Mouse (Mus musculus) liver (tissue): ENCODE data around the gene Zfp781.
"Not testable (repeated sequence)": the region's sequence is repeated elsewhere in the genome, so short reads cannot be mapped to it uniquely, and the experiment has no call there.

Experiments
- DNase-seq: peaks from one replicate; pipeline ENCODE4 v3.0.0-alpha.2; 2020; ENCODE audit warnings: mixed read lengths

Gene Zfp781

DNA sequence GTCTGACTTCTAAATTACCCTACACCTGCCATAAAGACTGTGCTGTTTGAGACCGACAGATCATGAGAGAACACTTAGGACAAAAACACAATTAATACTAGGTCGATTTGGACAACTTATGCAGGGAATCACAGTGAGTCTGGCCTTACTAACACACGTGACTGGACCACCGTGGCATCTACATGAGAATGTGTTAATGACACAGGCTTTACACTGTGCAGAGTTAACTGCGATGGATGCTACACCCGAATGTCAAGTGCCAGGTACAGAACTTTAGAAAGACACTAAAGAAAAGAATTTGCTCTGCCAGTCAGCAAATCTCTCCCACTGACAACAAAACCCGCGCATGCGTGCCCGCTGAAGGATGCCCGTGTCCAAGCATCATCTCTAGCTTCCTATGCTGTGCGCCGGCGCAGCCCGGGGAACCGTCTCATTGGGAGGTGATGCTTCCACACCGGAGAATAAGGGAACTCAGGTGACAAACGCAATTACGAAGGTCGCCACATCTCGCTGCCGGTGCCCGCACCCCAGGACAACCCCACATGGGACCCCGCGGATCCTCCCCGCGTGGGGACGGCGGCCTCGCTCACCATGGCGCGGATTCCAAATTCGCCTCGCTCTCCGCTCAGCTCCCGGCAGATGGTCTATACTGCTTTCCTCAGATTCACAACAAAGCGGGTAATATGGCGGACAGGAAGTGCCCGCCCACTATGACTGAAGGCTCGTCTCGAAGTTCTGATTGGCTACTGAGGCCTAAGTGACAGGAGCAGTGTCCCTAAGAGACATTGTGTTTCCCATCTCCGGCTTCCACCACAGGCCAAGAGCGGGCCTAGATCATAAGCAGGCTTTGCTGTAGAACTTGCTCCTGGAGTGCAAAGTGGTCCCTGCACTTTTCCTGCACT is at the start of gene Zfp781:
Zfp781 (minus strand) TSS at position 639 of the 902 bp plus-strand sequence.
- not testable (repeated sequence) for DNase-seq

- not testable (repeated sequence) for DNase-seq
Observed at GRCm38 (mm10) chr10:81978365-81979003, 48.2 kb upstream of the Zfp781 start.

DNA sequence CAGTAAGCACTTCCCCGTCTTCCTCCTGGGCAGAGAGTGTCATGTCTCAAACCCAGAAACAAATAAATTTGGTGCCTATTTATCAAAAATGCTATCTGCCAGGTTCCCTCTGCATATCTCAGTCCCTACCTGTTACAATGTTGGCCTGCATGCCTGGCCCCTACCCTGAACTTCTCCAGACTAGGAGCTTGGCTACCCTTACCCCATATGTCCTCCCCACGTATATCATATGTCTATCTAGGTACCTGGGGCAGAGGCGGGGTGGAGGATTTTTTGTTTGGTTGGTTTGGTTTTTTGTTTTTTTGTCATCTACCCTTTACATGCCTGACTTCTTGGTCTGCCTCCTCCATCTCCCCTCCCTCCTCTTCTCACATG is 451 bp upstream of the Zfp781 start:
- not testable (repeated sequence) for DNase-seq

DNA sequence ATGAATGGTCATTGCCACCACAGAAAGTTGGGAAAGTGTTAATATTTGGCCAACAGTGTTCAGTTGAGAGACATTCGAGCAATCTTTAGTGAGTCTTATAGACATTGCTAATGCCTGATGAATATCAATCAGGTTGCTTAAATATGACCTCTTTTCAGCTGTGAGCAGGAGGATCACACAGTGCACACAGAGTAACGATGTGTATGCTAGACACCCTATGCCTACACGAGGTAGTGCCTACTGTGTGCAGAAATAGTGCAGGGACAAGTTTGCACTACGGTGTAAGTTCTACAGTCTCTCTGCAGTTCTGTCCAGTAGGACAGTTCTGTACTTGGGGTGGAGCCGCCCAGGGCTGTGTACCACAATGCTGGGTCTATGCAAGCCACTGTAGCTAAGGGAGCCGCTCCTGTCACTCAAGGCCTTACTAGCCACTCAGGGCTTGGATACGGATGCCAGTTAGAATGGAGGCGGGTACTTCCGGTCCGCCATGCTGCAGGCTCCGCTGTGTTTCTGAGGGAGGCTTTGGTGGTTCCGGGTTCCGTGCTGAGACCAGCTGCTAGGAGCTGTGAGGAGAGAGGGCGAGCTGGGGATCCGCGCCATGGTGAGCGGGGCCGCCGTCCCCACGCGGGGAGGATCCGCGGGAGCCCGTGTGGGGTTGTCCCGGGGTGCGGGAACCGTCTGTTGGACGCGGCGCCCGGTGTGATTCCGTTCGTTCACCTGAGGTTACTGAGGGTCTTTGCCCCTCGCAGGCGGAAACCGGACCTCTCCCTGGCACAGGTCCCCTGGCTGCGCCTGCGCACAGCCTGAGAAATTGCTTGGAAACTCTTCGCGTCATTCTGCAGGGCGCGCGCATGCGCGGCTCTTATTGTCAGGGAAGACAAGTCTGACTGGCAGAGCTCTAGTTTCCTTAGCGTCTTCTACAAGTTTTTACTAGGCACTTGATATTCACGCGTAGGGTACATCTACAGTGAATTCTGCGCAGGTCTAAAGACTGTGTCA is 66.6 kb downstream of the Zfp781 start, which contains the start of gene Gm32687:
Gm32687 (plus strand) TSS at position 526 of the 999 bp plus-strand sequence.
- DNase-seq, result not testable (repeated sequence)
